20 mouse cellular contexts compared by ENCODE assay signal in the genomic region with DNA sequence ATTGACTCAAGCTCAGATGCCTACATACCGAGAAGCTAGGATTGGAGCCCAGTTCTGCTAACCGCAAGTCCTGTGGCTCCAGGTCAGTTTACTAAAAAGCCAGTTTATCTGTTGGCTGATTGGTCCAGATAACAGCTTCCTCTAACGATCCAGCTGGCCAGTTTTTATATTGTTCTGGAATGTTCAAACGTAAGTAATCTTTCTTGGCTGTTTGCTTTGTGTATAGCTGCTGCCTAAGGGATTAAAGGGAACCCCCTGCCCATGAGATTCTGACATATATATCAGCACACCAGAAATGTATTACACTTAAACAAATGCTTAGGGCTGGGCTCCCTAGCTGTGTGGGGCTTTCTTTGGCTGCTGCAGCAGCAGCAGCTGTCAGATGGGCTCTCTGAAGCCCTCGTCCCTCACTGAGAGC. TPM values are rescaled to one million over a fixed set of nuclear protein-coding genes. Genes with fewer than 3 reads are reported as not detected.
DNase-seq lines count a peak whose midpoint lies in the region; ATAC-seq and TF ChIP-seq lines count a peak whose summit lies in the region.
"Had no signal": no experiment of that assay in that cellular context is flagged by ENCODE, and none has a peak within 500 bp of the region (broad histone marks: within the 10 kb centered on the region; RNA-seq: fewer than 3 reads in every experiment).

No protein-coding gene starts in this region.

- intact Hi-C loops in heart, adult 2 months (cut with DNase I), result no loop called here

- no peaks in the 10 kb centered on the region for H3K9me3 ChIP-seq in heart, embryonic 10.5 days
- H3K9me3 ChIP-seq in lung, postnatal 0 days (ENCODE audit: low read length), result no peaks in the 10 kb centered on the region
- no peaks in the 10 kb centered on the region for H3K9me3 ChIP-seq in limb, embryonic 14.5 days (ENCODE audit: control insufficient read depth, low read length)
- no peaks in the 10 kb centered on the region for H3K9me3 ChIP-seq in stomach, postnatal 0 days (ENCODE audit: control insufficient read depth, low read length)
- H3K9me3 ChIP-seq: embryonic facial prominence, embryonic 13.5 days; heart, embryonic 12.5 days; liver, embryonic 12.5 days; midbrain, embryonic 12.5 days had no signal

- WGBS in heart, embryonic 10.5 days, result 46% methylated on average over 5 of the region's 5 CpGs
- 44% methylated on average over 5 of the region's 5 CpGs for WGBS in heart, adult 2 months
- WGBS in lung, postnatal 0 days, result 30% methylated on average over 5 of the region's 5 CpGs
- WGBS in limb, embryonic 14.5 days, result 55% methylated on average over 5 of the region's 5 CpGs
- 15% methylated on average over 5 of the region's 5 CpGs for WGBS in stomach, postnatal 0 days

- H3K4me3 ChIP-seq in heart, embryonic 10.5 days, result no peak overlapping the region
- no peak overlapping the region for H3K4me3 ChIP-seq in heart, adult 2 months
- H3K4me3 ChIP-seq in lung, postnatal 0 days (ENCODE audit: low read depth, low read length), result no peak overlapping the region
- no peak overlapping the region for H3K4me3 ChIP-seq in limb, embryonic 14.5 days (replicated peaks; ENCODE audit: low read length)
- H3K4me3 ChIP-seq in stomach, postnatal 0 days (ENCODE audit: low read depth, low read length), result no peak overlapping the region
- H3K4me3 ChIP-seq: embryonic facial prominence, embryonic 13.5 days; heart, embryonic 12.5 days; liver, embryonic 12.5 days; midbrain, embryonic 12.5 days had no signal

- no peaks in the 10 kb centered on the region for H3K79me2 ChIP-seq in heart, adult 2 months (replicated peaks; ENCODE audit: control insufficient read depth, insufficient read depth, low read length)

- H3K9ac ChIP-seq in heart, adult 2 months (ENCODE audit: low read depth, low read length), result no peak overlapping the region
- no peak overlapping the region for H3K9ac ChIP-seq in lung, postnatal 0 days (replicated peaks; ENCODE audit: low read depth)
- no peak overlapping the region for H3K9ac ChIP-seq in limb, embryonic 14.5 days (ENCODE audit: low read depth, low read length, severe bottlenecking)
- no peak overlapping the region for H3K9ac ChIP-seq in stomach, postnatal 0 days (ENCODE audit: low read length)
- H3K9ac ChIP-seq: embryonic facial prominence, embryonic 13.5 days; heart, embryonic 12.5 days; hindbrain, embryonic 14.5 days; liver, embryonic 12.5 days; midbrain, embryonic 12.5 days had no signal

- no peak overlapping the region for H3K4me2 ChIP-seq in lung, postnatal 0 days (replicated peaks; ENCODE audit: low read depth, low read length)
- no peak overlapping the region for H3K4me2 ChIP-seq in limb, embryonic 14.5 days (replicated peaks; ENCODE audit: low read depth, low read length, severe bottlenecking)
- H3K4me2 ChIP-seq in stomach, postnatal 0 days (replicated peaks; ENCODE audit: low read depth), result no peak overlapping the region
- H3K4me2 ChIP-seq: embryonic facial prominence, embryonic 13.5 days; heart, embryonic 12.5 days; hindbrain, embryonic 14.5 days; liver, embryonic 12.5 days; midbrain, embryonic 12.5 days had no signal

- peak; percentile 19 for DNase-seq in heart, embryonic 10.5 days (ENCODE audit: low spot score)
- no peak for DNase-seq in heart, adult 2 months
- DNase-seq in lung, postnatal 0 days (ENCODE audit: low spot score), result peak; percentile 64
- no peak for DNase-seq in lung, postnatal 25 days (ENCODE audit: low spot score)
- DNase-seq in limb, embryonic 14.5 days (ENCODE audit: low spot score), result peak; percentile 14
- no peak for DNase-seq in stomach, postnatal 0 days (ENCODE audit: low spot score)
- DNase-seq in thymus, postnatal 10 days (ENCODE audit: low spot score in 2 of 2), result no peak
- DNase-seq in right cerebral cortex, adult 2 months (ENCODE audit: low spot score in 2 of 2), result no peak
- DNase-seq: adrenal gland, postnatal 25 days; cerebellum, adult 2 months; gastrocnemius, postnatal 25 days; kidney, adult 11 months; kidney, postnatal 25 days; right cerebral cortex, adult 18-20 months had no signal

- no peak for TF ChIP-seq POLR2A in heart, adult 2 months (IDR thresholded peaks at IDR 0.05; ENCODE audit: insufficient read depth, low read depth, low read length)
- no peak for TF ChIP-seq POLR2A in limb, embryonic 14.5 days (IDR thresholded peaks at IDR 0.05; ENCODE audit: borderline replicate concordance, extremely low read depth, insufficient read depth, insufficient read length)

- H3K27ac ChIP-seq in heart, embryonic 10.5 days, result no peak overlapping the region
- H3K27ac ChIP-seq in heart, adult 2 months, result no peak overlapping the region
- peak overlapping the region; percentile 33; the same call in 1 of the 2 replicates for H3K27ac ChIP-seq in lung, postnatal 0 days (ENCODE audit: low read length)
- H3K27ac ChIP-seq in limb, embryonic 14.5 days (replicated peaks; ENCODE audit: low read depth, low read length), result no peak overlapping the region
- peak overlapping the region; percentile 67; the same call in 1 of the 2 replicates for H3K27ac ChIP-seq in stomach, postnatal 0 days (replicated peaks)
- H3K27ac ChIP-seq: embryonic facial prominence, embryonic 13.5 days; hindbrain, embryonic 14.5 days; liver, embryonic 12.5 days; macrophage; midbrain, embryonic 12.5 days had no signal

- peaks cover 4% of the 10 kb centered on the region; the same call in 1 of the 2 replicates for H3K36me3 ChIP-seq in heart, embryonic 10.5 days
- H3K36me3 ChIP-seq in heart, adult 2 months (ENCODE audit: control insufficient read depth, insufficient read depth, low read length), result no peaks in the 10 kb centered on the region
- H3K36me3 ChIP-seq in lung, postnatal 0 days (ENCODE audit: insufficient read depth, low read length), result peaks cover 41% of the 10 kb centered on the region; the same call in 1 of the 2 replicates
- H3K36me3 ChIP-seq in limb, embryonic 14.5 days (ENCODE audit: control insufficient read depth, insufficient read depth, low read length), result no peaks in the 10 kb centered on the region
- H3K36me3 ChIP-seq in stomach, postnatal 0 days (ENCODE audit: control insufficient read depth, insufficient read depth, low read length), result 0 out of 2 replicates have a peak, but pooled peaks cover 7% of the 10 kb centered on the region
- H3K36me3 ChIP-seq: embryonic facial prominence, embryonic 13.5 days; midbrain, embryonic 12.5 days had no signal

- ATAC-seq in lung, postnatal 0 days, result peak; percentile 49
- ATAC-seq in limb, embryonic 14.5 days (ENCODE audit: low FRiP score, low read depth), result no peak
- ATAC-seq in stomach, postnatal 0 days (ENCODE audit: low FRiP score, low TSS enrichment), result peak; percentile 55

- no peaks in the 10 kb centered on the region for H3K4me1 ChIP-seq in heart, embryonic 10.5 days
- no peaks in the 10 kb centered on the region for H3K4me1 ChIP-seq in heart, adult 2 months (ENCODE audit: control insufficient read depth, insufficient read depth, low read length)
- no peaks in the 10 kb centered on the region for H3K4me1 ChIP-seq in lung, postnatal 0 days (ENCODE audit: insufficient read depth, low read depth, low read length)
- H3K4me1 ChIP-seq in limb, embryonic 14.5 days (ENCODE audit: control insufficient read depth, insufficient read depth, low read length), result no peaks in the 10 kb centered on the region
- no peaks in the 10 kb centered on the region for H3K4me1 ChIP-seq in stomach, postnatal 0 days (replicated peaks; ENCODE audit: control insufficient read depth, insufficient read depth)
- H3K4me1 ChIP-seq: embryonic facial prominence, embryonic 13.5 days; heart, embryonic 12.5 days; liver, embryonic 12.5 days; midbrain, embryonic 12.5 days had no signal

- no peaks in the 10 kb centered on the region for H3K27me3 ChIP-seq in heart, embryonic 10.5 days (ENCODE audit: insufficient read depth, poor library complexity, severe bottlenecking)
- no peaks in the 10 kb centered on the region for H3K27me3 ChIP-seq in heart, adult 2 months (ENCODE audit: control insufficient read depth, insufficient read depth, low read length)
- no peaks in the 10 kb centered on the region for H3K27me3 ChIP-seq in lung, postnatal 0 days (replicated peaks; ENCODE audit: insufficient read depth, low read length)
- no peaks in the 10 kb centered on the region for H3K27me3 ChIP-seq in limb, embryonic 14.5 days (ENCODE audit: control insufficient read depth, insufficient read depth, low read length)
- H3K27me3 ChIP-seq in stomach, postnatal 0 days (ENCODE audit: control insufficient read depth, insufficient read depth, low read length), result no peaks in the 10 kb centered on the region
- H3K27me3 ChIP-seq: embryonic facial prominence, embryonic 13.5 days; heart, embryonic 12.5 days; liver, embryonic 12.5 days; midbrain, embryonic 12.5 days had no signal

- no peak for TF ChIP-seq EP300 in heart, adult 2 months (IDR thresholded peaks at IDR 0.05; ENCODE audit: insufficient read depth, low read depth, low read length)
- no peak for TF ChIP-seq EP300 in lung, postnatal 0 days (IDR thresholded peaks at IDR 0.05)
- TF ChIP-seq EP300 in stomach, postnatal 0 days (optimal IDR thresholded peaks at IDR 0.05), result no peak

- no peak for TF ChIP-seq CTCF in heart, adult 2 months (IDR thresholded peaks at IDR 0.05)
- no peak for TF ChIP-seq CTCF in lung, postnatal 0 days (IDR thresholded peaks at IDR 0.05)
- TF ChIP-seq CTCF in stomach, postnatal 0 days (IDR thresholded peaks at IDR 0.05; ENCODE audit: low read depth), result no peak

RNA-seq across cellular contexts. Expression of a gene that starts 13.7 kb away (rescaled TPM):
- polyA plus RNA-seq in heart, embryonic 10.5 days (2016; fragmentation: Nextera tagmentation; extraction: Ambion mirVana), result 12.2 and 16.4 TPM in 2 replicates
- total RNA-seq in heart, adult 2 months (2021), result 10 to 100 TPM; 14.4 to 15.8 TPM
- polyA plus RNA-seq in heart, adult 2 months (2012; rRNA removed), result 20.0 and 22.3 TPM in 2 replicates
- polyA plus RNA-seq in lung, postnatal 0 days (2015; fragmentation: Nextera tagmentation; extraction: Ambion mirVana), result 111 and 116 TPM in 2 replicates
- polyA plus RNA-seq in limb, embryonic 14.5 days (2012; rRNA removed), result 10.7 and 11.9 TPM in 2 replicates
- polyA plus RNA-seq in limb, embryonic 14.5 days (2014; fragmentation: Nextera tagmentation; extraction: Ambion mirVana), result 14.4 and 15.0 TPM in 2 replicates
- polyA plus RNA-seq in stomach, postnatal 0 days (2015; fragmentation: Nextera tagmentation; extraction: Ambion mirVana), result 31.0 and 36.2 TPM in 2 replicates

Comparison
In these comparisons a context has a peak if more than half of its experiments do, and no peak if none do; other contexts are left out.
1. DNase-seq: peak in heart, embryonic 10.5 days (single experiment), lung, postnatal 0 days (single experiment) and limb, embryonic 14.5 days (single experiment); none in heart, adult 2 months (0 of 2), lung, postnatal 25 days (single experiment), stomach, postnatal 0 days (single experiment), thymus, postnatal 10 days (0 of 2) and right cerebral cortex, adult 2 months (0 of 2).
2. H3K27ac ChIP-seq: peak in lung, postnatal 0 days (single experiment) and stomach, postnatal 0 days (single experiment); none in heart, embryonic 10.5 days (single experiment), heart, adult 2 months (single experiment) and limb, embryonic 14.5 days (single experiment).